Mouse (Mus musculus) adrenal gland, postnatal 10 days (tissue): ENCODE results near the gene Mrps18a. TPM values are rescaled to one million over a fixed set of nuclear protein-coding genes. Genes with fewer than 3 reads are reported as not detected.

Experiments
- DNase-seq: peaks from one replicate; pipeline ENCODE4 v3.0.0; 2021; ENCODE audit warnings: mixed read lengths
- total RNA-seq, 2 experiments: library from RNA; stranded (reverse); gene quantifications; 2 replicates each; pipeline ENCODE4 v1.2.3; 2021

Mrps18a gene
- total RNA-seq, 2 experiments from 2014 or later, result 100.0 to 108 TPM

GRCm38 (mm10) chr17:46143578-46144423 is 33.0 kb downstream of the Mrps18a start, which contains the start of gene Rsph9:
Gene Rsph9, minus strand, starts transcription at chr17:46144216.
- DNase-seq, result peak; percentile 90

GRCm38 (mm10) chr17:46152847-46153782 is 42.3 kb downstream of the Mrps18a start, which contains the start of gene Mad2l1bp:
Gene Mad2l1bp, minus strand, starts transcription at chr17:46153553.
- DNase-seq, result peak; percentile 91

DNA sequence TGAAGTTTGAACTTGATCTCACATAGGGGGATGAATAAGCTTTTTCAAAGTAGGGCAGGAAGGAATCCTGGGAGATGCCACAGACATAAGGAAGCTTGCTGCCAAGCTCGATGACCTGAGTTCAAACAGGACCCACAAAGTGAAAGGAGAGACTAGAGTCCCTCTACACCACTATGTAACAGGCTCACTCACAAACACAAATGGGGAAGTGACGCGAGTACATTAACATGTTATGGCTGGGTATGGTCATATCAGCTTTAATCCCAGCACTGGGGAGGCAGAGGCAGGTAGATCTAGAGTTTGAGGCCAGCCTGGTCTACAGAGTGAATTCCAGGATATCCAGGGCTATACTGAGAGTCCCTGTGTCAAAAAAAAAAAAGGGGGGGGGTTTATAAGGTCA is 43.5 kb downstream of the Mrps18a start:
- DNase-seq, result no peak

GRCm38 (mm10) chr17:46156680-46157079 is 45.9 kb downstream of the Mrps18a start:
- DNase-seq, result no peak

DNA sequence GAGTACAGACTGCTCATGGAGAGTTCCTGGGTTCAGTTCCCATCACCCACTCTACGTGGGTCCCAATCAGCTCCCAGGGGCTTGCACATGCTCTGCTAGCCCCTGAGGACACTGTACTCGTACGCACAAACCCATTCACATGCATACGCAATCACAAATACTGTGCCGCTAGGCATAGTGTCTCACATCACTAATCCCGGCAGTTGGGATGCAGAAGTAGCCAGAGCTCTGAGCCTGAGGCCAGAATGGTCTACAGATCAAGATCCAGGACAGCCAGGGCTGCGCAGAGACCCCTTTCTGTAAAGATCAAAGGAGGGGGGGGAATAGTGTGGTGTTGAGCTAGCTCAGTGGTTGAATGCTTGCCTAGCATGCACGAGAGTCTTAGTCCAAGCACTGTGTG is 46.3 kb downstream of the Mrps18a start:
- DNase-seq, result no peak

GRCm38 (mm10) chr17:46159236-46159635 is 48.5 kb downstream of the Mrps18a start:
- DNase-seq, result no peak

DNA sequence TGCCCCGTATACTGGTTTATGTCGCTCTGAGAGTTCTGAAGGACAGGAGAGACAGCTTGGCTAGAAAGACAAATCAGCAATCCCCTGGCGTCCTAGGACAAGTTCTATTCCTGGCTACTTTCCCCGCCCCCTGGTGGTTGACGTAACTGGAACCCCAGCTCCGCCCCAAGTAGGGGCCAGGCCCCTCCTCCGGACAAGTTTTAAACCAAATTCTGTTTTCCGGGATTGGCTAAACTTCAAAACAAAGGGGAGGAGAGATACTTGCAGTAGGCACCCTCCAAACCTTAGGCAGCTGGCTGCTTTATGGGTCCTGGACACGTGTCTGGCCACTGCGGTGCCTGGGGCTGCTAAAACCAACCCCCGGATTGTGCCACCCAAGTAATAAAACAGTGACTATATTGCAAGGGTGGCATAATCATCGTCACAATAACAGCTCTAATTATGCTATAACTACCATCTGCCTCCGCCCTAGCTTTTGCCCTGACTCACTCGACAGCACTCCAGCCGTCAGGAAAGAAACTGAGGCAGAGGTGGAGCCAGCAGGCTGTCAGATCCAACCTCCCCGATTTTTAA is 49.4 kb downstream of the Mrps18a start:
- DNase-seq, result peak; percentile 96

DNA sequence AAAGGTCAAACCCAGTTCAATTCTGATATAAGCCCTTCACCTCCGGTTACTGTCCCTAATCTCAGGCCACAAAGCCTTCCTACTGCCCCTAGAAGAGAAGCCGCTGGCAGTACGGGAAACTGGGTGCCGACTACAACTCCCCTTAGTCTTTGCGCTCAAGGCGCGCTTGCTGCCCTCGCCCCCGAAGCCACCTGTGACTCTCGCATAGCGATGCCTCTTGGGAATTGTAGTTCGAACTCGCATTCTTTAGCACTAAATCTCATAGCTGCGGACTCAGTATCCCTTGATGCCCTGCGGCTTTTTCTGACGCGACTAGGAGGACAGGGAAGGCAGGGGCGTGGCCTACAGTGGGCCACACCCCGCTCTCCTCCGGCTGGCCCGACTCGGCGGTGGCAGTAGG is 49.9 kb downstream of the Mrps18a start, which contains the start of gene Gtpbp2:
Gtpbp2 (plus strand) TSS at position 347 of the 400 bp plus-strand sequence.
- DNase-seq, result peak; percentile 93

DNA sequence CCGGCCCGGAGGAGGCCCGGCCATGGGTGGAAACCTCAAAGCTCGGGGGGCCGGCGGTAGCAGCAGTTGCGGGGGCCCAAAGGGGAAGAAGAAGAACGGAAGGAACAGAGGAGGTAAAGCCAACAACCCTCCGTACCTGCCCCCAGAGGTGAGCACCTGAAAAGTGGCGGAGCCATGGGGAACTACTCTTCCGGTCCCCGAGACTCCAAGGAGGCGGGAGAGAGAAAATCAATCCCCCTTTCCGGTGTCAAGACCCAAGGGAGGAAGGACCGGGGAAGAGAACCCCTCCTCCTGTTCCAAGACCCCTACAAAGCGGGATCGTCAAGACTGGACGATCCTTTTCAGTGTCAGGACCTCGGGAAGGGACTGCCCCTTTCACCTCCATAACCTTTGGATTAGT is 50.4 kb downstream of the Mrps18a start:
- DNase-seq, result no peak

DNA sequence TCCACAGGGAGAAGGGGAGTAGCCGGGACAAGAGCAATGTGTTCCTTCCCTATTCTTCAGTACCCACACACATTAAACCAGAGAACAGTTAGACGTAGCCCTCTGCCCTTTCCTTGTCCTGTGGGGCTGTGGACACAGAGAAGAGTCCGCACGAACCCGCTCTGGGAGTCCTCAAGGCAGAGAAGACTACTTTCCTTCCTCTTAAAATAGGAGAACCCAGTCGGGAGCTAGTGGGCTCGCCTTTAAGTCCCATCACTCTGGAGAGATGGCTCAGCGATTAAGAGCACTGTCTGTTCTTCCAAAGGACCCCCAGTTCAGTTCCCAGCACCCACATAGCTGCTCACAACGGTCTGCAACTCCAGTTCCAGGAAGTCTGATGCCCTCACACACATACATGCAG is 50.9 kb downstream of the Mrps18a start:
- no peak for DNase-seq

DNA sequence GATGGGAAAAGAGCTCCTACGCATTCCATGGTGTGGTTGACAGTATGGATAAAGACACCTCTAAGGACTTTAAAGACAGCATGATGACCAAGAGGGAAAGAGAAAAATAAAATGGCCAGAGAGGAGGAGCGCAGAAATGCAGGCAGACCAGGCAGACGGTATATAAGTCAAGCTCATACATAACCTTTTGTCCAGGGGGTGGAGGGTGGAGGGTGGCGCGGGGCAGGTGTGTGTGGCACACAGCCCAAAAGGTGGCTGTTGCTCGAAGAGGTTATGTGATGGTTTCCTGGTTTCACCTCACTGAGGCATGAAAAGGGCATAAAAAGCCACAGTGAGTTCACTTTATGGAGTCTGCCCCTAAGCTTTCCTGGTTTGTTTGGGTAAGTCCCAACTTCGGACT is 51.8 kb downstream of the Mrps18a start:
- no peak for DNase-seq

DNA sequence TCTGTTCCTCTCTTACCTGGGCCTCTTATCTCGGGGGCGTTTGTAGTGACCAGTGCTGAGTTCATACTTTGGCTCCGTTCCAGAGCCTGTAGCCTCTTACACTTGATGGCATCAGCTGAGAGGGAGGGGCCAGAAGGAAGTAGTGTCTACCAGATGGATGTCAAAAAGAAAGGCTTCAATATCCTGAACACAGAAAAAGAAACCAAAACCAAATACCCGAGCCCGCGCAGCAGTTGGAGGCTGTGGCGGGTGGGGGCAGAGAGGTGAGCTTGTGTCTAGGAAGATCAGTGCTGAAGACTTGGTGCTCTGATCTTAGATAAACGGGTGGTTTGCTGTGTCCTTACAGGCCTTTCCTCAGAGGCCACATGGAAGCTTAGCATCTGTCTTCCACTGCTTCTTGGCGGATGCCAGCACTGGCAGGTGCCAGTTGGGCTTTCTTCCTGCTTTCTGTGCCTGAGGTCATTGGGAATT is 52.2 kb downstream of the Mrps18a start:
- DNase-seq, result peak; percentile 32

DNA sequence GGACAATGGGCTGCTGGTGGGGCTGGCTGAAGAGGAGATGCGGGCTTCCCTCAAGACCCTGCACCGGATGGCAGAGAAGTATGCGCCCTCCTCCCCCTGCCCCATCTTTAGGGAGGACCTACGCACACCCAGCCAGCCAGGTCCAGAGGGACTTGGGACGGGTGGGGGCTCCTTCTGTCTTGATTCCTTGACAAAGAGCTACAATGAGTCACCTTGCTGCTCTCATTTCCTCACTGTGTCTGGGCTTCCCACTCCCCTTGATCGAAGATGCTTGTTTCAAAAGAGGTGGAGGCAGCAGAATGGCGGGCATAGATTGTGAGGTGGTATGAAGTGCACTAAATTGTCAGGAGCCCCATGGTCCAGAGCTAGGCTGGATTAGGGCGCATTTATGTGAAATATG is 53.5 kb downstream of the Mrps18a start:
- no peak for DNase-seq

DNA sequence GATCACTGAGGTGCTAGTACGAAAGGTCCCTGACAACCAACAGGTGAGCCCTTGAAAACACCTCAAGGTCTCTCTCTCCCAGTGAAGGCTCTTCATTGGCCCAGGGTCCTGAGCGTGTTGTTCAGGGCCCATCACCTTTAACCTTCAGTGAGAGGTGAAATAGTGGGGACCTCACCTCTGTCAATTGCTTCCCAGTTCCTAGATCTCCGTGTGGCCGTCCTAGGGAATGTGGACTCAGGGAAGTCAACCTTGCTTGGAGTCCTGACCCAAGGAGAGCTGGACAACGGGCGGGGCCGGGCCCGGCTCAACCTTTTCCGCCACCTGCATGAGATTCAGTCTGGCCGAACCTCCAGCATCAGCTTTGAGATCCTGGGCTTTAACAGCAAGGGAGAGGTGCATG is 54.0 kb downstream of the Mrps18a start:
- DNase-seq, result no peak

GRCm38 (mm10) chr17:46165460-46165859 is 54.7 kb downstream of the Mrps18a start:
- DNase-seq, result no peak

GRCm38 (mm10) chr17:46166270-46166669 is 55.5 kb downstream of the Mrps18a start:
- no peak for DNase-seq

GRCm38 (mm10) chr17:46167014-46167413 is 56.2 kb downstream of the Mrps18a start:
- DNase-seq, result peak; percentile 60

DNA sequence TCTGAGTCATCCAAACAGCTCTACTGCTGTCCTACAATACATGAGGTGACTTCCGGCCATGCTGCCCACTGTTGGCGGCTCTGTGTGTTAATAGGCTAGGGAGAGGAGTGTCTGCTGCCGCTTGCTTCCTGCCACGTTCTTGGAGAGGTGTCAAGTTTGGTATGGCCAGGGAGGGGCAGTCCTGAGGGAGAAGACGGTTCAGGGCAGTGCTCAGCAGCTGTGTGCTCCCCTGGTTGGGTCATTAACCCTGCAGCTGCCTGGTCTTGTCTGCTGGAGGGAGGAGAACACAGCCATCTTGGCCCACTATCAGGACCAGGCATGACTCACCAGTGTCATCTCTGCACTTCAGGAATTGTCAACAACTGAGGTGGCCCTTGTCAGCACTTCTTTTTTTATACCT is 57.5 kb downstream of the Mrps18a start:
- DNase-seq, result no peak

- no peak for DNase-seq
Observed at GRCm38 (mm10) chr17:46168768-46169167, 58.0 kb downstream of the Mrps18a start.

DNA sequence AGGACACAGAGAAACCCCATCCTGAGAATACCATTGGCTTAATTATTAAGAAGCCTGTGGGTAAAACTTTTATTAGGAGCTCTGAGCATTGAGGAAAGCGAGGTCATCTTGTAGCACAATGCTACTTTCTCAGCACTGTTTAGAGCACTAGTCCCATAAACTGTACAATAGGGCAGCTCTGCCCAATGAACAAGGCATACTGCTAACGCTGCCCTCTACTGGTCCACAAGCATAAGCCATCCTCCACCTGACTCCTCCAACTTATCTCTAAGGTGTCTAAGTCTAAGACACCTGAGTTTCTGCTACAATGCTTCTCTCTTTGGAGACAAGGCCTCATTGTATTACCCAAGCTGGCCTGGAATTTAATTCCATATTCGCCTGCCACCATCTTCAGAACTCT is 59.8 kb downstream of the Mrps18a start:
- no peak for DNase-seq
